Mouse (Mus musculus) stomach, postnatal 0 days (tissue): ENCODE measurements at regions not wholly inside any gene's neighbourhood (a gene's known extent, or its start where the extent isn't known, plus 50 kb on each side); places are given as distances from the start of the nearest gene placed in this dataset.

ENCODE experiments used
- CTCF ChIP-seq: IDR thresholded peaks from 2 replicates; pipeline ENCODE4 v1.5.1; 2016; ENCODE audit warnings: antibody characterized with exemption, low read depth, mild to moderate bottlenecking, moderate library complexity
- EP300 ChIP-seq: optimal IDR thresholded peaks from 2 replicates; pipeline ENCODE3; 2016; ENCODE audit warnings: antibody characterized with exemption

DNA sequence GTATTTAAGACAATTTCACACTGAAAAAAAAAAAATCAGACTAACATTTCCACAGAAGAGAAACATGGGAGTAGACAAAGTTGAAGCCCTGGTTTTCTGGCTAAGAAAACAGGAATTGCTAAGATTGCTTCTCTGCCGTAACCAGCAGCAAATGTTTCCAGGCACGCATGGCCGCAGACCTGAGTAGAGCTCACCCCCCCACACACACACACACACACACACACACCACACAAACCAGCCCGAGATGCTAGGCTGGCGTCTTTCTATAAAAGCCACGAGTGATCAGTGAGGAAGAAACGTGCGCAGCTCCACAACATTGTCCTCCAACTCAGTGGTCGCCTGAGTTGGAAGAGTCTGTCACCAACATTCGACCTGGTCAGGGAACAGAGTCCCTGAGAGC, 101.0 kb downstream of the Akap11 start:
- TF ChIP-seq CTCF (no peak), EP300 (no peak)
